Mouse (Mus musculus) thymus, adult 2 months (tissue): ENCODE measurements around the gene Synpo2.

Source experiments
- CTCF ChIP-seq: fragments of 200-500 bp; IDR thresholded peaks from 2 replicates; pipeline ENCODE4 v1.5.1; 2012; ENCODE audit warnings: mild to moderate bottlenecking, control low read depth, low read length, moderate library complexity, borderline replicate concordance; ENCODE audit not compliant: control insufficient read depth, poor library complexity, insufficient read depth; ENCODE audit errors: extremely low read depth
- POLR2A ChIP-seq: fragments of 200-500 bp; IDR thresholded peaks from 2 replicates; pipeline ENCODE4 v1.6.1; 2012; ENCODE audit warnings: mild to moderate bottlenecking, low read length, control low read depth, moderate library complexity; ENCODE audit not compliant: control insufficient read depth, poor library complexity, insufficient read depth; ENCODE audit errors: extremely low read depth

GRCm38 (mm10) chr3:123160792-123161191 lies 75.2 kb downstream of the Synpo2 start:
- no peak for TF ChIP-seq CTCF
- no peak for TF ChIP-seq POLR2A
